Mouse (Mus musculus): Measurements from ENCODE around the gene Gstp3. TPM values are rescaled to one million over a fixed set of nuclear protein-coding genes. Genes with fewer than 3 reads are reported as not detected.

The Gstp3 gene
- total RNA-seq, 1 experiment from 2014 or later: 23.6 TPM

DNA sequence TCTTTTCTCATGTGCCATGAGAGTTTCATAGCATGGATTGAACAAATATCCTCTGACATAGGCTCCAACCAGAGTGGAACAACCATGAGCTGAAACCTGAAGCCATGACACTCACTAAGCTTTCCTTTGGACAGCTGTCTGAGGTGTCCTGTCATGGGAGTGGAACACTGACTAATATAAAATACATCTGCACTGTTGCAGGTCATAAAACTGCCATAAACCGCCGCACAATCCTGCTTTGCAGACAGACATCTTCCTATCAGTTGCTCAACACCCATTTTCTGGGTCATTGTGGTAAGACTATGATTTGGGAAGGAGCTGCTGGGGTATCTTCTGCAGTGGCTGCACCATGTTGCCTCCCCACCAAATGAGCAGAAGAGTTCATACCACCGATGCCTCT, 33.4 kb upstream of the Gstp3 start:
- no peak for ATAC-seq (ENCODE audit: extremely low read depth, insufficient number of reproducible peaks, low FRiP score, poor library complexity, severe bottlenecking)

- no peak for ATAC-seq (ENCODE audit: extremely low read depth, insufficient number of reproducible peaks, low FRiP score, poor library complexity, severe bottlenecking)
Measured at GRCm38 (mm10) chr19:4091383-4091782, 32.0 kb upstream of the Gstp3 start.

- ATAC-seq (ENCODE audit: extremely low read depth, insufficient number of reproducible peaks, low FRiP score, poor library complexity, severe bottlenecking): no peak
Measured at GRCm38 (mm10) chr19:4090446-4090845, 31.1 kb upstream of the Gstp3 start.

DNA sequence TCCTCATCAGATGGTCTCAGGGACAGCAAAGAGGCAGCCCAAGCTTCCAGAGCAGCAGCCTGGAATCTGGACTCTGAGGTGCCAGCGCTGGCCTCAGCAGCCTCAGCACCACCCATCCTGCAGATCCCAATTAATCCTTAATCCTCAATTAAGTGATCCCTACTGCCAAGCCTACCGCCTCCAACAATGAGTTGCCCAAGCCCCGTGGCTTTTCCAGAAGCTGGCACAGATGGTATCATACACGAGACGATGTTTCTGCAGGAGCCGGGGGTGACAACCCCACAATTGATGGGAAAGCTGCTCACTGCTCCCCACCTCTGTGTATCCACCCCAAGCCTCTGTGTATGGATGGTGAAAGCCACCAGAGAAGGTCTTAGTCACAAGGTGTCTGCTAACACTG, 29.8 kb upstream of the Gstp3 start:
- no peak for ATAC-seq (ENCODE audit: extremely low read depth, insufficient number of reproducible peaks, low FRiP score, poor library complexity, severe bottlenecking)

GRCm38 (mm10) chr19:4088146-4088545, 28.8 kb upstream of the Gstp3 start:
- no peak for ATAC-seq (ENCODE audit: extremely low read depth, insufficient number of reproducible peaks, low FRiP score, poor library complexity, severe bottlenecking)

GRCm38 (mm10) chr19:4087090-4087489, 27.7 kb upstream of the Gstp3 start:
- no peak for ATAC-seq (ENCODE audit: extremely low read depth, insufficient number of reproducible peaks, low FRiP score, poor library complexity, severe bottlenecking)

DNA sequence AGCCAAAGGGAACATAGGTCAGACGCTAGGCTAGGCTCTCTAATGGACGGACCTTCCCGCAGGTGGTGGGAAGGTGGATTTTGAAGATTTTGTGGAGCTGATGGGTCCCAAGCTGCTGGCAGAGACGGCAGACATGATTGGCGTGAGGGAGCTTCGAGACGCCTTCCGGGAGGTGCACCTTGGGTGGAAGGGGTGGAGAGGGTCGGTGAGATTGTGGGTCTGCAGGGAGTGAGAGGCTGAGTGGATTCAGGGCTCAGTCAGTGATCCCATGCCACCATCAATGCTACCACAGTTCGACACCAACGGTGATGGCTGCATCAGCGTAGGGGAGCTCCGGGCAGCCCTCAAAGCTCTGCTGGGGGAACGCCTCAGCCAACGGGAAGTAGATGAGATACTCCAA, 26.8 kb upstream of the Gstp3 start:
- no peak for ATAC-seq (ENCODE audit: extremely low read depth, insufficient number of reproducible peaks, low FRiP score, poor library complexity, severe bottlenecking)

DNA sequence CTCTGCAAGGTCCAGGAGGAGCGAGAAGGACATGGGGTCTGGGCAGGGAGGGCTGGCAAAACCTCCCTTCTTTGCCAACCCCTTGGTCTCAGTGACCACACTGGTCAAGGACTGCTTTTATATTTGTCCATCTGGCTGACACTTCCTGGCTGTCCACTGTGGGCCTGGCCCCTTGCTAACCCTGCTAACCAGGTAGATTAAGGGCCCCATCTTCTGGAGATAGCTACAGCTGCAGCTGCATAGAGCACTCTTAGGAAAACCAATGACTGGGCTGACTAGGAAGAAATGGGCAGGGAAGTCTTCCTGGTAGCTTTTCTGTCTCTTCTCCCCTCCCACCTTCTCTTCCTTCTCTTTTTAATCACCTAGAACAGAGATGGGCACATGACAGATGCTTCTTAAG, 25.6 kb upstream of the Gstp3 start:
- no peak for ATAC-seq (ENCODE audit: extremely low read depth, insufficient number of reproducible peaks, low FRiP score, poor library complexity, severe bottlenecking)

DNA sequence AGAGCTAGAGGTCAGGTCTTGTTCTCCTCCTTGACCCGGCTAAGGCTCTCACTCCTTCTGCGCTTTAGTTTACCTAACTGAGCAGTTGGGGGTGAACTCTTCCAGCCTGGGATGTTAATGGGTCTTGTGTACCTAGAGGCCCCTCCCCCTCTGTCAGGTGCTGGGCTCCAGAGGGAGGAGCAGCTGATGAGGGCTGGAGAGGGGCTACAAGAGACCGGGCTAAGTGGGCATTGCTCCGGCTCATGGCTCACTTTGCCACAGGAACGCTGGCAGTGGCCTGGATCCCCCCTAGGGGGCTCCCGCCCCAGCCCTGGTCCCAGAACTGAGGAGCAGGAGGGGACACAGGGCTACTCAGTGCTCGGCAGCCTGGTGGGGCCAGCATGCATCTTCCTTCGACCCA, 24.5 kb upstream of the Gstp3 start:
- no peak for ATAC-seq (ENCODE audit: extremely low read depth, insufficient number of reproducible peaks, low FRiP score, poor library complexity, severe bottlenecking)

GRCm38 (mm10) chr19:4083316-4083715, 23.9 kb upstream of the Gstp3 start:
- no peak for ATAC-seq (ENCODE audit: extremely low read depth, insufficient number of reproducible peaks, low FRiP score, poor library complexity, severe bottlenecking)

DNA sequence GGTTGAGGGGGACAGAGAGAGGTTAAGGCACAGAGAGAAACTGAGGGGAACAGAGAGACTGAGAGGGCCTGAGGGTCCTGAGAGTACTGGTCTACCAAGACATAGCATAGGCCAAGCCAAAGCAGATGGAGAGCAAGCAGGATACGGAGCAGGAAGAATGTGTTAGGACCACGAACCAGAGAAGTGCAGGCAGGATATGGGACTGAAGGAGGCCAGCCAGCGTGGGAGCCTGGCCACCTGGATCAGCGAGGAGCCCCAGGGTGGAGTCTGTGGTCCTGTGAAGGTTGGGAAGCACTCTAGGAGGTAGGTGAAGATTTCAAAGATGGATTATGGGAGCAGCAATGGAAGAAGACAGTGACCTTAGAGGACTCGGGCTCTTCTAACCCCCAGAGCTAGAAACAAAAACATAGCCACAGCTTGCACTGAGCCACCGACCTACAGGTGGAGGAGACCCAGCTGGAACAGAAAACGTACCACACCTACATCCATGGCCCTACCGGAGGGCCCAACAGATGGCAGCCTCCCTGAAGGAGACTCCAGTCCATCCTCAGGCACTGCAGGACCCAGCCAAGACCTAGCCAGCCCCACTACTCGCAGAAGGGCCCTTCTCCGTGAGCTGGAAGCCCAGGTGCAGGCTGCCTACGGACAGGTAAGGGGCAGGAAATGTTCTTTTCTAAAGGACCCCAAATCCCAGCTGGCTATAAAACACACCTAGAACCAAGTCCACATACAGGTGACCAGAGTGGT, 23.0 kb upstream of the Gstp3 start:
- ATAC-seq (ENCODE audit: extremely low read depth, insufficient number of reproducible peaks, low FRiP score, poor library complexity, severe bottlenecking): no peak

DNA sequence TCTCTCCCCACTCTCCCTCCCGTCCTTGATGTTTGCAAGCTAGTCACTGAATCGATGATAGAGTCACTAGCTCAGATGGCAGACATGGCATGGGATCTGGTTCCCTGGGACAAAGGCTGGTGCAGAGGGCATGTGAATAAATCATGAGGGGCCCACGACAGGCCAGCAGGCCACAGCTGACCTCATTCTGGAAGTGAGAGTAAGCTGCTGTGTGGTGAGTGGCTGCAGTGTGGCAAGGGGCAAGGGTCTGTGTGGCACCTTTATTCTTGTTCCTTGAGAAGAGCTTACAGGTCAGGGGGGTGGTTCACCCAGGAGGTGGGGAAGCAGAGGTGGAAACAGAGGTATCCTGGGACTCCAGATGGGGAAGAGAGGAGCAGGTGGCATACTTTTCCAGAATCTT, 22.0 kb upstream of the Gstp3 start, which contains the start of gene Cabp2:
Gene Cabp2 (plus strand): TSS at position 185 of the 400 bp plus-strand sequence.
- no peak for ATAC-seq (ENCODE audit: extremely low read depth, insufficient number of reproducible peaks, low FRiP score, poor library complexity, severe bottlenecking)

GRCm38 (mm10) chr19:4080511-4081009, 21.2 kb upstream of the Gstp3 start:
- ATAC-seq (ENCODE audit: extremely low read depth, insufficient number of reproducible peaks, low FRiP score, poor library complexity, severe bottlenecking): peak; percentile 35; the same call in 1 of the 2 replicates

GRCm38 (mm10) chr19:4079594-4079993, 20.2 kb upstream of the Gstp3 start:
- no peak for ATAC-seq (ENCODE audit: extremely low read depth, insufficient number of reproducible peaks, low FRiP score, poor library complexity, severe bottlenecking)

DNA sequence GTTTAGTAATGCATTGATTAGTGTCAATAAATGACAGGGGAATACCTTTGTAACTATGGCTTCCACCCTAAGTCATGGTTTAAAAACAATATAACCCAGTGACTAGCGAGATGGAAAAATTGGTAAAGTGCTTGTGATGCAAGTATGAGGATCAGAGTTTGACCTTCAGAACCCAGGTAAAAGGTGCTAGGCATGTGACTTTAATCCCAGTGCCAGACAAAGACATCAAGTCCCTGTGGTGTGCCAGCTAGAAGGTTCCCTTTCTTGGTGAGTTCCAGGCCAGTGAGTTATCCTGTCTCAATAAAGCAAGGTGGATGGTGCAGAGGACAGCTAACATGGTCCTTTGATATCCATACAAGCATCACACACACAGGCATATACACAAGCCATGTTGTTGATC, 16.2 kb upstream of the Gstp3 start:
- ATAC-seq (ENCODE audit: extremely low read depth, insufficient number of reproducible peaks, low FRiP score, poor library complexity, severe bottlenecking): no peak

GRCm38 (mm10) chr19:4072706-4073424, 13.5 kb upstream of the Gstp3 start:
- ATAC-seq (ENCODE audit: extremely low read depth, insufficient number of reproducible peaks, low FRiP score, poor library complexity, severe bottlenecking): no peak

GRCm38 (mm10) chr19:4071406-4071805, 12.0 kb upstream of the Gstp3 start:
- ATAC-seq (ENCODE audit: extremely low read depth, insufficient number of reproducible peaks, low FRiP score, poor library complexity, severe bottlenecking): no peak

DNA sequence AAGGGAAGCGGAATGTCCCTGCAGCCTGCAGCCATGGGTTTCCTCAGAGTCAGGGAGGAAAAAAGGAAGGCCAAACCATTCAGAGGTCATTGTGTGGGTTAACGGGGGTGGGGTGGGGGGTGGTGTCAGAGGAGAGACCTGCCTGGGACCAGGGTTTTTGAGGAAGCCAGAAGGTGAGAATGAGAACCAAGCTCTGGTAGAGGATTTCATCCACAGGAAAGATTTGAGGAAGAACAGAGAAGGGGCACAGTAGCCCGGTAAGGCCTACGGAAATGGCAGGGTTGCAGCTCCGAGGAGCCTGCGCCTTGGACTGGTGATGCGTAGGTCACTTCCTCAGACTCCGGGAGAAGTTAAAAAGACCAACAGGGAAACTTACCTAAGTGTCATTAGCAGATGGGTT, 11.4 kb upstream of the Gstp3 start:
- peak; percentile 75 for ATAC-seq (ENCODE audit: extremely low read depth, insufficient number of reproducible peaks, low FRiP score, poor library complexity, severe bottlenecking)

DNA sequence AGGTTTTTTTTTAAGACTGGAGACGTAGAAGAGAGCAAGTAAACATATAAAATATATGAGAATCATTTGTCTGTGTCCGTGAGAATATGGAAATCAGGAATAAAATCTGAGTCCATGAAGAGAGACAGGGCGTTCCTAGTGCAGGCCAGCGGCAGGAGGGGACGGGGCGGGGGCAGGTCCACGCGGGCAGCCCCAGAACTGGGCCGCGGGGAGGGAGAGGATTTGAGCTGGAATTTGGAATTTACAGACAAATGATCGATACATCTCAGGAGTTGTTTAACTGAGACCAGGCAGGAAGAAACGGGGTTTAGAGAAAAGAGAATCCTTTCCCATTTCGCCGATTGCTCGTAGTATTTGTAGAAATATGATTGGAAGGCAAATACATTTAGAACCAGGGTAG, 10.9 kb upstream of the Gstp3 start:
- ATAC-seq (ENCODE audit: extremely low read depth, insufficient number of reproducible peaks, low FRiP score, poor library complexity, severe bottlenecking): no peak

GRCm38 (mm10) chr19:4068717-4069410, 9.5 kb upstream of the Gstp3 start:
- ATAC-seq (ENCODE audit: extremely low read depth, insufficient number of reproducible peaks, low FRiP score, poor library complexity, severe bottlenecking): no peak

Measured in neutrophil, adult 5-6 weeks (primary cell).